Mouse (Mus musculus) liver, adult 2 months (tissue): ENCODE measurements around the gene Tmcc3.

Experiments used
- CTCF ChIP-seq: fragments of 200-500 bp; IDR thresholded peaks from 2 replicates; pipeline ENCODE4 v1.5.1; 2011; ENCODE audit warnings: low read depth, low read length, control low read depth
- POLR2A ChIP-seq: fragments of 200-500 bp; IDR thresholded peaks from 2 replicates; pipeline ENCODE4 v1.6.1; 2011; ENCODE audit warnings: low read length, control low read depth; ENCODE audit not compliant: insufficient read depth; ENCODE audit errors: extremely low read depth

GRCm38 (mm10) chr10:94356504-94357169, 44.9 kb downstream of the Tmcc3 start:
- TF ChIP-seq POLR2A (no peak), CTCF (no peak)
